Mouse (Mus musculus): Measurements from ENCODE around the gene Ten1.

GRCm38 (mm10) chr11:116186360-116186759 lies 12.3 kb upstream of the Ten1 start:
- TF ChIP-seq CTCF (IDR thresholded peaks at IDR 0.05; ENCODE audit: extremely low read depth, insufficient read length, insufficient replicate concordance, low read depth, low read length) = no peak
- TF ChIP-seq POLR2A (IDR thresholded peaks at IDR 0.05; ENCODE audit: low read depth, low read length) = no peak

All from small intestine, adult 2 months (tissue).